Mouse (Mus musculus) yolk sac, embryonic 10.5 days (tissue): ENCODE measurements around the gene Hcfc2.
A peak's percentile ranks its signal among the peaks of the same experiment; 100 is the strongest.

Experiments used
- DNase-seq: peaks from one replicate; pipeline ENCODE4 v3.0.0-alpha.2; 2017; ENCODE audit warnings: low spot score

Hcfc2 gene

DNA sequence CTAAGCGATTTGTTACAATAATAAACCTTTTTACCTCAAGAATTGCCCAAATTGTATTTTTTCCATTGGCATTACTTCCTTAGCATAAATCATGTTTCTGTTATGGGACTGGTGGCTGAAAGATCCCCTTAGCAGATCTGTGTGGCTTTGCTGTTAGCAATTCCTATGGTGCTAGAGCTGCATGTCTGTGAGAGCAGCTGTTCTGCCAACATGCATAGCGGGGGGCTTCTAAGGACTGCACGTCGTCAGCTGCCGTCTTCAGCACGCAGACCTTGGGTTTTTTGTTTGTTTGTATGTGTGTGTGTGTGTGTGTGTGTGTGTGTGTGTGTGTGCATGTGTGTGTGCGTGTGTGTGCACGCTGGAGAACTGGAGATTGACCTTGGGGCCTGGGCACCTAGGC, 45.4 kb downstream of the Hcfc2 start:
- no peak for DNase-seq

GRCm38 (mm10) chr10:82741876-82742275, 45.9 kb downstream of the Hcfc2 start:
- DNase-seq, result no peak

- DNase-seq, result no peak
Measured at GRCm38 (mm10) chr10:82742578-82742977, 46.6 kb downstream of the Hcfc2 start.

DNA sequence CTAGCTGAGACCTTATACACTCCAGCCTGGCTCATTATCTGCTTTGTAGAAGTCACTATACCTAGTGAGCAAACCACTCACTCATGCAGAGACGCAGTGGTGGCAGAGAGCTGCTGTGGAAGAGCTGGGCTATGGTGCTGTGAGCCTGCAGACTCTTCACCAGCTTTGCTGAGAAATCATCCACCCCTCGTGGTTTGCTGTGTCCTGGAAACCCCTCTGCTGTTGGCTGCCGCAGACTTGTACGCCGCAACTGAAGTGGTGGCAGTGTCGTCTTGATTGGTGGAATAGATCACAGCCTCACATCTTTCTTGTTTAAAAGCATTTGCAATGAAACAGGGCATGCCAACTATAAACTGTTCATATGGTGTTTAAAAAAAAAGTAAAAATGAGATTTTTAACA, 48.3 kb downstream of the Hcfc2 start:
- no peak for DNase-seq

GRCm38 (mm10) chr10:82745301-82745700, 49.3 kb downstream of the Hcfc2 start:
- no peak for DNase-seq

GRCm38 (mm10) chr10:82746988-82747850, 51.3 kb downstream of the Hcfc2 start:
- DNase-seq, result no peak

DNA sequence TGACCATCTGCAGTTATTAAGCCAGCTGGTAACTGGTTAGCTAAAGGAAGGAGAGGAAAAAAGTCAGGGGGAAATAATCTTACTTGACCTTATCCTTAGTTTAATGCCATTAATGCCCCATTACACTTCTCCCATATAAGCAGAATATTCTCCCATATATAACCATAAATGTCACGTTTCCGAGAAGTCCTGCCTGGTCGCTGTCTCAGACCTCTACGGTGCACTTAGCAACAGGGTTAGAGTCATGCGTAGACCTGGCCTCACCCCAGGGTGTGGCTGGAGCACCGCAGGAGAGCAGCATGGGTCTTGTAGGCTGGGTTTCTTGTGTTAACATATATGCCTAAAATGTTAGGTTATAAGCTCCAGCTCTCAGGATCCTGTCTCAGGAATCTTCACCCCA, 54.8 kb downstream of the Hcfc2 start:
- no peak for DNase-seq

DNA sequence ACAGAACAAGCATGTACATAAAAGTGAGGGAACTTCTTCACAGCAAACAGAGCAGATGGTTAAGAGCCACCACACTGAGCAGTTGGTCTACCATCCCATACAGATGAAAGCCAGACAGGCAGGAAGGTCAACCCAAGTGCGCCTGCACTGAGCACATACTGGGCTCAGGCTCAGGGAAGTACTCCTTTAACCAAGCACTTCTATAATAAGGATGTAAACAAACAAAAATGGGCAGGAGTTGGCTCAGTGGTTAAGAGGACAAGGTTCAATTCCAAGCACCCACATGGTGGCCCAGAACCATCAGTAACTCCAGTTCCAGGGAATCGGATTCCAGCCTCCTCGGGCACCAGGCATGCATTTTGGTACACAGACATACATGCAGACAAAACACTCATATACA, 57.0 kb downstream of the Hcfc2 start:
- DNase-seq, result no peak

DNA sequence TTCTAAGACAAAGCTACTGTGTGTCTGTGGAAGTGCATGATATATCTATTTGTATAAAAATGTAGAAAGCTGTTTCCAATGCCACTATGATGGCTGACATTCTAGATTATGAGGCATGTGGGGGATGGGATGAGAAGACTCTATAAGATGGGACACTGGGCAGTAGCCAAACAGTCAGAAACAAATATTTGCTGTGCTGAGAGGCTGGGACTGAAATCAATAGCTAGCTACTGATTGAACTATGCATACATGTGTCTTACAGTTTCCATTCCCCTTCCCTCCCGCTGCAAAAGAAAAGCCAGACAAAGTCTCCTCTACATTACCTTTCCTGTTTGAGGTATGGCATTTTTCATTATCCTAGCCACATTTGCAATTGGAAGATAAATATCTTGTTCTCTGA, 58.7 kb downstream of the Hcfc2 start:
- no peak for DNase-seq

- no peak for DNase-seq
Measured at GRCm38 (mm10) chr10:82755213-82755890, 59.4 kb downstream of the Hcfc2 start.

DNA sequence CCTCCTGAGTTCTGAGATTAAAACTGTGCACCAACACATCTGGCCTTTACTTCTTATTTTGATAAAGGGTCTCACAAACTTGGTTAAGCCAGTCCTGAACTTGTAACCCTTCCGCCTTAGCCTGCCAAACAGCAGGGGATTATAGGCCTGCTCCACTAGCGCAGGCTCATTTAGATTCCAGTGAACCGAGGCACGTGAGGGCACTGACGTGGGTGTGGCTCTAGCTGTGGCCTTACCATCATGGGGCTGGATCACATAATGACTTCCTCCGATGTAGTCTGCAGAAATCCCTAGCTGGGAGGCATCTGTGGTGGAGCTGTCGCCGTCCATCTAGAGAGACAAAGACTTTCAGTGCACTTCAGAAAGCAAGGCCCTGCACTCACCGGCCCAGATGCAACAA, 60.5 kb downstream of the Hcfc2 start:
- DNase-seq, result no peak

- no peak for DNase-seq
Measured at GRCm38 (mm10) chr10:82757341-82757740, 61.4 kb downstream of the Hcfc2 start.

GRCm38 (mm10) chr10:82758368-82758767, 62.4 kb downstream of the Hcfc2 start:
- DNase-seq, result no peak

DNA sequence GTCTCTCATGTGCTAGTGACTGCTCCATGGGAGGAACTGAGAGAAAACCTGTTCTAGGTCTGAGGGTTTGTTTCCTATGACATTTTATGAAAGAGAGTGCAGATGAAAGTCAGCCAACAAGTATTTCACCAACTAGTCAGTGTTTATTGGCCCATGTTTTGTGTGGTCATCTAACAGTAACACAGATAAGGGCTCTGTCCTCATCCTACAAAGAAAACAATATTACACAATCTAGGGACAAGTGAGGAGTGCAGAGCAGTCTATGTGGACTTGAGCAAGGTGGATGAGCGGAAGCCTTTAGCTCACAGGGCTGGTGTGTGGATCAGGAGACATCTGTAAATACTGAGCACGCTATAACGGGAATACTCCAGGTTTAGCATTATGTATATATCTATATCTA, 62.9 kb downstream of the Hcfc2 start:
- no peak for DNase-seq

- no peak for DNase-seq
Measured at GRCm38 (mm10) chr10:82759706-82760105, 63.7 kb downstream of the Hcfc2 start.

DNA sequence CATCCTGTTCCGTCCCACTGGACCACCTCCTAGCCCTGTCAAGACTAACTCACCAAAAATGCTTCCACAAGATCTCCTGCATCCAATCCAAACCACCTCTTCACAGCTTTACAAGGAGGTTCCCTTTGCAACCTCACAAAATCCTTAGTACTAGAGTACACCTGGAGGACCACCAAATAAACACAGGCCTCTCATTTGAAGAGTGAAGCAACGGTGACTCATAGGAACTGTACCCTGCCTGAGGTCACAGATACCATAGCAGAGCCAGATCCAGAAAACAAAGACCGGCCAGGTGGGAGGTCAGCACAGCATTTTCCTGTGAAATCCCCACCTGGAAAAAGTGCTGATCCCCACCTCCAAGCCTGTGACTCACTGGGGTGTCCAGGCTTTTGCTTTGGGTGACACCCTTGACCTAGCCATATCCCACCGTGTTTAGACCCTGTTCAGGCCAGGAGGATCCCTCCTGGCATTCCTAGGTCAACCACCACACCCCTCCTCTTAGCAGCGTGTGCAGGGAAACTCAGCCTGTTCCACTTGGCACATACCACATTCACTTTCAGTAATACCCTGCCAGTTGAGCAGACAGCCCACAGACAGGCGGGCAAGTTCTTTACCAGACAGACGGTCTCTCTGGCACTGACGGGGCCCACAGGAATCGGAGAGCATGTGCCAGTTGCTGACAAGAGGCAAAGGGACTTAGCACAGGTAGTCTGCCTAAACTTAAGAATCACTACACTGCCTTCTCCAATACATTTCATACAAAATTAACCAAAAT, 65.3 kb downstream of the Hcfc2 start:
- no peak for DNase-seq

DNA sequence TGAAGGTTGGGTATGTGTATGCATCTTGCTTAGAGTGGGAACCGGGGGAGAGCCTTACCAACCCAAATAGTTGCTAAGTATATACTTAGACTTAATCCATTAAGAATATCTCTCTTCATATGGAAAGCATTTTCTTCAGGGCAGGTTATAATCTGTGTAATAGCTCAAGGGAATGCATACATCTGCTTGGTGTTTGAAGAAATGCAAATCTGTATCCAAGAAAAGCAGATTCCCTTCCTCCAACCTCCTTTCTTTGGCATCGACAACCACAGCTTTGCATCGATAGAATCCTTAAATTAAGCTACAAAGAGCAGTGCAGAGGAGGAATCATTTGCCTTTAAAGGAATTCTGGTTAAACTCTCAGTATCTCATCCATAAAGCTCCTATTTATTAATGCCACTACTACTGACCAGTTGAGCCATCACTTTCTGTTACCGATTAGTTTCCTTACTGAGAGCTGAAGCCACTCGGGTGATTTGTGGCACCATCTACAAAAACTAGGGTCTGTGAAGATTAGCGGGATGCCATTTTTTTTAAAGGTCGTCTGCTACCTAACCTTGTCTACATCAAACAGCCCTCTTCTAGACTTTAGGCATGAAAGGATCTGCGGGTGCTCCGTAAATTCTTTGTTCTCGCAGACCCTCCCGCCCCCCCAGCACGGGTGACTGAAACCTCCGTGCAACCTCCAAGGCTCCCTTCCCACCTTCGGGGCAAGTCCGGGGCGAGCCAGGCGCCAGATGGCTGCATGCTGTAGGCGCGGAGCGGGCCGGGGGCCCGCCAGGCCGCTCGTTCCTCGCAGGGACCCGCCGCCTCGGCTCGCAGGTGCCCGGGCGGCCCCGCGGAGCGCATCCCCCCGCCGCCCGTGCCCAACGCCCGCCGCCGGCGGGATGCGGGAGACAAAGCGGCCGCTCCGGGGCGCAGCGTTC, 67.1 kb downstream of the Hcfc2 start:
- peak; percentile 54 for DNase-seq

- DNase-seq, result peak; percentile 97
Measured at GRCm38 (mm10) chr10:82763840-82764631, 68.1 kb downstream of the Hcfc2 start, which contains the start of gene Nfyb. Nfyb (minus strand) TSS chr10:82764144.

DNA sequence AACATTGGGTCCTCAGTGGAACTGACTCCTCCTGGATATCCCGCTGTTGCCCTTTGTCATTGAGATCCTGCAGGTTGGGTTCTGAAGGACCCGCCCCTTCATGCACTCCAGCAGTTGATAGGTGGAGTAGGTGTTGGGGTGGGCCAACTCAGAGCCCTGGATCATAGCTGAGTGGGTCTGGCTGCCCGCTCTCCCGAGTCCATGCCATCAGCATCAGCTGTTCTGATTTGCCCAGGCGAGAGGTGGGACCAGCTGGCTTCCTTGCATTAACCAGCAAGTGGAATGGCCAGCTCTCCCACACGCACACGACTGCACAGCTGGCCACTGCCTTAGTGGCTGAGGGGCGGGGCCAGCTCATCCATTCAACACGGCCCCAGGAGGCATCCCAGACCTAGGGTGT, 72.9 kb downstream of the Hcfc2 start:
- DNase-seq, result no peak

DNA sequence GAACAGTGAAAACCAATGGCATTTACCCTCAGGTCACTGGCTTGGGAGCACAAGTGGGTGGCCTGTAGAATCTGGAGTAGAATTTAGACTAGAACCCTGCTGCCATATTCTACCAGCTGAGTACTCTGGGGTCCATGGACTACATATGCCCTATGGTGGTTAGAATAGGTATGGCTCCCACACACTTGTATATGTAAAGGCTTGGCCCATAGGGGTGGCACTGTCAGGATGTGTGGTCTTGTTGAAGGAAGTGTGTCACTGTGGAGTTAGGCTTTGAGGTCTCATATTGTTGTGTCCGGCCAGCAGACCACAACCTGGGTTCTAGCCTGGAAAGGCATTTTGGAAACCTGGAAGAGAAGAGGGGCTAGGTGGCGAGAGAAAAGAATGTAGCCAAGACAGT, 74.8 kb downstream of the Hcfc2 start:
- no peak for DNase-seq
